Mouse (Mus musculus) MEL (cell line): Measurements from ENCODE around the gene Clec3b. TPM values are rescaled to one million over a fixed set of nuclear protein-coding genes. Genes with fewer than 3 reads are reported as not detected.
A peak's percentile ranks its signal among the peaks of the same experiment; 100 is the strongest.

Experiments used
- DNase-seq: peaks from one replicate; pipeline ENCODE4 v3.0.0; 2011; ENCODE audit warnings: low read depth, low spot score
- H3K27ac ChIP-seq: 2 replicates; pipeline ENCODE4 v1.5.1; 2012; ENCODE audit warnings: low read depth, mild to moderate bottlenecking, control low read depth, low read length, moderate library complexity; ENCODE audit not compliant: control insufficient read depth
- H3K27me3 ChIP-seq, 2 experiments: fragments of 150-350 bp in 1 of 2; sonication (generic) in 1 of 2; 2 replicates each; pipeline ENCODE4 v1.6.1; 2012; ENCODE audit warnings: low read length in 2 of 2, mild to moderate bottlenecking in 2 of 2, improper control_type of control experiment in 1 of 2, moderate library complexity in 1 of 2; ENCODE audit not compliant: insufficient read depth in 2 of 2, control insufficient read depth in 1 of 2
- H3K36me3 ChIP-seq, 2 experiments: 2 replicates each; pipeline ENCODE4 v1.6.1; 2012 to 2014; ENCODE audit warnings: low read length in 2 of 2, improper control_type of control experiment in 1 of 2, inconsistent platforms in 1 of 2, mild to moderate bottlenecking in 1 of 2; ENCODE audit not compliant: insufficient read depth in 2 of 2, control insufficient read depth in 1 of 2
- H3K4me1 ChIP-seq, 2 experiments: fragments of 150-350 bp in 1 of 2; sonication (generic) in 1 of 2; 2 replicates each; pipeline ENCODE4 v1.6.1; 2012; ENCODE audit warnings: low read length in 2 of 2, improper control_type of control experiment in 1 of 2, mild to moderate bottlenecking in 1 of 2; ENCODE audit not compliant: insufficient read depth in 2 of 2, control insufficient read depth in 1 of 2
- H3K4me3 ChIP-seq, 2 experiments: fragments of 150-350 bp in 1 of 2; sonication (generic) in 1 of 2; 2 replicates each; pipeline ENCODE4 v1.5.1; 2012; ENCODE audit warnings: low read depth in 2 of 2, low read length in 2 of 2, mild to moderate bottlenecking in 2 of 2, moderate library complexity in 2 of 2, control low read depth in 1 of 2, improper control_type of control experiment in 1 of 2; ENCODE audit not compliant: control insufficient read depth in 1 of 2, insufficient read depth in 1 of 2
- H3K79me2 ChIP-seq: 2 replicates; pipeline ENCODE4 v1.6.1; 2012; ENCODE audit warnings: mild to moderate bottlenecking, low read length, moderate library complexity; ENCODE audit not compliant: control insufficient read depth, poor library complexity, insufficient read depth
- H3K9ac ChIP-seq: 2 replicates; pipeline ENCODE4 v1.6.1; 2012; ENCODE audit warnings: low read depth, mild to moderate bottlenecking, control low read depth, low read length, moderate library complexity; ENCODE audit not compliant: control insufficient read depth, poor library complexity, severe bottlenecking
- H3K9me3 ChIP-seq: fragments of 150-350 bp; sonication (generic); replicated peaks from 2 replicates; pipeline ENCODE4 v1.6.1; 2012; ENCODE audit warnings: mild to moderate bottlenecking, low read length, improper control_type of control experiment, moderate library complexity; ENCODE audit not compliant: insufficient read depth
- E2F4 ChIP-seq: IDR thresholded peaks from 2 replicates; pipeline ENCODE4 v1.6.1; 2011; ENCODE audit warnings: low read depth, low read length, improper control_type of control experiment, borderline replicate concordance
- ELF1 ChIP-seq: IDR thresholded peaks from 2 replicates; pipeline ENCODE4 v1.6.1; 2014; ENCODE audit warnings: low read depth, mild to moderate bottlenecking, inconsistent platforms, low read length, improper control_type of control experiment, moderate library complexity
- EP300 ChIP-seq, 2 experiments: IDR thresholded peaks; 2 replicates each; pipeline ENCODE4 v1.6.1; 2011; ENCODE audit warnings: improper control_type of control experiment in 2 of 2, low read length in 2 of 2, low read depth in 1 of 2, mild to moderate bottlenecking in 1 of 2
- GATA1 ChIP-seq: IDR thresholded peaks from 2 replicates; pipeline ENCODE4 v1.6.1; 2011; ENCODE audit warnings: low read depth, low read length, improper control_type of control experiment
- HCFC1 ChIP-seq: IDR thresholded peaks from 2 replicates; pipeline ENCODE4 v1.6.1; 2012; ENCODE audit warnings: low read depth, mild to moderate bottlenecking, inconsistent platforms, low read length, improper control_type of control experiment, moderate library complexity
- MAX ChIP-seq: IDR thresholded peaks from 2 replicates; pipeline ENCODE4 v1.6.1; 2011; ENCODE audit warnings: low read length, improper control_type of control experiment
- POLR2A ChIP-seq, 2 experiments: IDR thresholded peaks; 2 replicates each; pipeline ENCODE4 v1.6.1; 2011 to 2012; ENCODE audit warnings: low read length in 2 of 2, mild to moderate bottlenecking in 2 of 2, control low read depth in 1 of 2, improper control_type of control experiment in 1 of 2, low read depth in 1 of 2, moderate library complexity in 1 of 2; ENCODE audit not compliant: control insufficient read depth in 1 of 2, insufficient read depth in 1 of 2, poor library complexity in 1 of 2
- SIN3A ChIP-seq: IDR thresholded peaks from 2 replicates; pipeline ENCODE4 v1.6.1; 2012; ENCODE audit warnings: low read length, improper control_type of control experiment, inconsistent platforms
- TAL1 ChIP-seq: IDR thresholded peaks from 2 replicates; pipeline ENCODE4 v1.6.1; 2012; ENCODE audit warnings: mild to moderate bottlenecking, inconsistent platforms, low read length, moderate library complexity, mixed read lengths
- TBP ChIP-seq: IDR thresholded peaks from 2 replicates; pipeline ENCODE4 v1.8.0; 2011; ENCODE audit warnings: low read depth, low read length, improper control_type of control experiment
- TCF12 ChIP-seq: IDR thresholded peaks from 2 replicates; pipeline ENCODE4 v1.6.1; 2014; ENCODE audit warnings: low read depth, mild to moderate bottlenecking, inconsistent platforms, low read length, improper control_type of control experiment, moderate library complexity
- USF1 ChIP-seq: IDR thresholded peaks from 2 replicates; pipeline ENCODE4 v1.6.1; 2014; ENCODE audit warnings: low read depth, mild to moderate bottlenecking, inconsistent platforms, low read length, improper control_type of control experiment, moderate library complexity
- USF2 ChIP-seq, 2 experiments: IDR thresholded peaks; 2 replicates each; pipeline ENCODE4 v1.6.1; 2011 to 2012; ENCODE audit warnings: improper control_type of control experiment in 2 of 2, low read length in 2 of 2, borderline replicate concordance in 1 of 2, inconsistent platforms in 1 of 2, low read depth in 1 of 2, mild to moderate bottlenecking in 1 of 2; ENCODE audit not compliant: insufficient read depth in 1 of 2
- ZKSCAN1 ChIP-seq: IDR thresholded peaks from 2 replicates; pipeline ENCODE4 v1.6.1; 2012; ENCODE audit warnings: low read depth, mild to moderate bottlenecking, inconsistent platforms, low read length, improper control_type of control experiment, moderate library complexity
- ZNF384 ChIP-seq: IDR thresholded peaks from 2 replicates; pipeline ENCODE4 v1.6.1; 2012; ENCODE audit warnings: low read depth, mild to moderate bottlenecking, inconsistent platforms, low read length, improper control_type of control experiment
- polyA plus RNA-seq, 2 experiments: library from polyadenylated mRNA; stranded (reverse) in 1 of 2; unstranded in 1 of 2; fragments of >175 nt in 1 of 2; fragments of >200 nt in 1 of 2; gene quantifications; 2 replicates each; pipeline versions ENCODE4 v1.2.1 to v1.2.4; 2012; ENCODE audit warnings: low replicate concordance in 2 of 2, low read depth in 1 of 2; ENCODE audit not compliant: insufficient read length in 2 of 2, insufficient read depth in 1 of 2, missing spikeins in 1 of 2
- total RNA-seq: library from RNA; depleted of rRNA; stranded (reverse); fragments of 300-350 nt; gene quantifications from 2 replicates; pipeline ENCODE4 v1.2.3, GENCODE M21; 2012

Clec3b gene
- total and polyA plus RNA-seq, 3 experiments, result 0.24 TPM; not detected in 2

DNA sequence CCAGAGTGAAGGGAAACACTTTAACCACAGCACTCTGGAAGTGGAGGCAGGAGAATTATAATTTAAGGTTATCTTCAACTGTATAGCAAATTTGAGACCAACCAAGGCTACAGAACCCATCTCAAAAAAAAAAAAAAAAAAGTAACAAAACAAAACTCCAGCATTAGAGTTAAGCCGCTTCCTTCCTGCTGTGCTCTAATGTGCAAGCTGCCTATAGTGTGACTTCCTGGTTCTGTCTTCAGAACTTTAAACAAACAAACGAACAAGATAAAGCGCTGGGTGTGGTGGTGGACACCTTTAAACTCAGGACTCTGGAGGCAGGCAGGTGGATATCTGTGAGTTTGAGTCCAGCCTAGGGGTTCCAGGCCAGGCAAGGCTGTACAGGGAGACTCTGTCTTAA is 1.3 kb downstream of the Clec3b start:
- peak overlapping the region in 1 of 2 experiments; percentile 15; a peak in 1 of 4 replicates for H3K4me3 ChIP-seq
- peak; percentile 50 for DNase-seq
- H3K27me3 ChIP-seq, result no peaks in the 10 kb centered on the region

DNA sequence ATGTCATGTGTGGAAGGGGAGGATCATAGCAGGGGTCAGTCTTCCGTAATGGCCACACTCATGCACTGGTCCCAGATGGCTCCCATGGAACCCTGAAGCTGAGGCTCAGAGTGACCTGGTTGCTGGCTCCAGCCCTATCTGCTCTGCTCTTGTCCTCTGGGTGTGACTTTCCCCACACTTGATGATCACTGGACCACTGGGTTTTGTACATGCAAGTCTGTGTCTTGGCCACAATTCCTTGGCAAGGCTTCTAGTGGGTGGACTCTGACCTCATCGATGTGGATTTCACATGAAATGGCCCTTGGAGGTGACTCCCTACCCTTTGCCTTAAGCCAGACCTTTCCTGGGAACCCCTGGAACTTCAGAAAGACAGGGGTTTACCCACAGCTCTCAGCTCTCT is 2.4 kb downstream of the Clec3b start:
- Histone ChIP-seq H3K4me1 (peaks cover 2 to 11% of the 10 kb centered on the region in 2 experiments; a peak in 3 of 4 replicates), H3K79me2 (no peaks in the 10 kb centered on the region), H3K9me3 (no peaks in the 10 kb centered on the region), H3K9ac (no peak overlapping the region), H3K36me3 (peaks cover 0 to 6% of the 10 kb centered on the region in 2 experiments; a peak in 2 of 4 replicates), H3K4me3 (no peak overlapping the region), H3K27ac (no peak overlapping the region), H3K27me3 (no peaks in the 10 kb centered on the region)
- TF ChIP-seq USF2 (IDR thresholded peaks at IDR 0.05; ENCODE audit: borderline replicate concordance in 1 of 2, insufficient read depth in 1 of 2, low read depth in 1 of 2, low read length in 2 of 2) (no peak), MAX (no peak), E2F4 (no peak), USF1 (no peak), ZKSCAN1 (no peak), POLR2A (IDR thresholded peaks at IDR 0.05; ENCODE audit: control insufficient read depth in 1 of 2, insufficient read depth in 1 of 2, low read depth in 1 of 2, low read length in 2 of 2, poor library complexity in 1 of 2) (no peak), TBP (no peak)
- DNase-seq, result no peak

More for the DNA sequence above, 1.3 kb downstream of the Clec3b start:
- peaks cover 0 to 6% of the 10 kb centered on the region in 2 experiments; a peak in 2 of 4 replicates for H3K36me3 ChIP-seq
- H3K79me2 ChIP-seq, result no peaks in the 10 kb centered on the region
- no peaks in the 10 kb centered on the region for H3K9me3 ChIP-seq
- H3K27ac ChIP-seq, result peak overlapping the region; percentile 35
- TF ChIP-seq EP300 (IDR thresholded peaks at IDR 0.05; ENCODE audit: low read depth in 1 of 2, low read length in 2 of 2) (peak in 1 of 2 experiments; percentile 31; a peak in 1 of 4 replicates), TCF12 (no peak), ELF1 (peak; percentile 83), GATA1 (0 out of 2 replicates have a peak, but pooled peaks have one; percentile 5), HCFC1 (0 out of 2 replicates have a peak, but pooled peaks have one; percentile 27), TAL1 (no peak), ZNF384 (peak; percentile 85), SIN3A (peak; percentile 36; the same call in 1 of the 2 replicates)
- peak overlapping the region; percentile 38 for H3K9ac ChIP-seq
- H3K4me1 ChIP-seq, result peaks cover 2 to 8% of the 10 kb centered on the region in 2 experiments; a peak in 2 of 4 replicates
